Mouse (Mus musculus) heart, adult 2 months (tissue): ENCODE data around the gene Morc3. TPM values are rescaled to one million over a fixed set of nuclear protein-coding genes. Genes with fewer than 3 reads are reported as not detected.
A peak's percentile ranks its signal among the peaks of the same experiment; 100 is the strongest.

Experiments used
- DNase-seq, 2 experiments: peaks; one replicate each; pipeline ENCODE4 v3.0.0; 2021
- H3K27ac ChIP-seq: fragments of 200-600 bp; 2 replicates; pipeline ENCODE4 v1.8.1; 2022
- H3K27me3 ChIP-seq: fragments of 200-500 bp; 2 replicates; pipeline ENCODE4 v1.6.1; 2012; ENCODE audit warnings: mild to moderate bottlenecking, low read length, inconsistent platforms, mixed read lengths; ENCODE audit not compliant: control insufficient read depth, insufficient read depth
- H3K36me3 ChIP-seq: fragments of 200-500 bp; 2 replicates; pipeline ENCODE4 v1.6.1; 2012; ENCODE audit warnings: low read length, inconsistent platforms; ENCODE audit not compliant: control insufficient read depth, insufficient read depth
- H3K4me1 ChIP-seq: fragments of 200-500 bp; 2 replicates; pipeline ENCODE4 v1.6.1; 2011; ENCODE audit warnings: low read length; ENCODE audit not compliant: control insufficient read depth, insufficient read depth
- H3K4me3 ChIP-seq: fragments of 200-600 bp; 2 replicates; pipeline ENCODE4 v1.8.1; 2022
- H3K79me2 ChIP-seq: fragments of 200-500 bp; replicated peaks from 2 replicates; pipeline ENCODE4 v1.6.1; 2012; ENCODE audit warnings: mild to moderate bottlenecking, inconsistent platforms, low read length, moderate library complexity, mixed read lengths; ENCODE audit not compliant: control insufficient read depth, insufficient read depth
- H3K9ac ChIP-seq: fragments of 200-500 bp; 2 replicates; pipeline ENCODE4 v1.6.1; 2012; ENCODE audit warnings: low read depth, mild to moderate bottlenecking, control low read depth, inconsistent platforms, low read length, mixed read lengths
- CTCF ChIP-seq: fragments of 200-600 bp; IDR thresholded peaks from 2 replicates; pipeline ENCODE4 v1.8.1; 2022; ENCODE audit warnings: antibody characterized with exemption, mild to moderate bottlenecking, moderate library complexity
- EP300 ChIP-seq: fragments of 200-500 bp; IDR thresholded peaks from 2 replicates; pipeline ENCODE4 v1.6.1; 2011; ENCODE audit warnings: low read depth, low read length, control low read depth; ENCODE audit not compliant: insufficient read depth
- POLR2A ChIP-seq: fragments of 200-500 bp; IDR thresholded peaks from 2 replicates; pipeline ENCODE4 v1.6.1; 2011; ENCODE audit warnings: mild to moderate bottlenecking, low read depth, low read length, control low read depth; ENCODE audit not compliant: insufficient read depth
- WGBS: fragments of 180-500 bp; shearing (Covaris S2); methylation state at CpG from one replicate; pipeline ENCODE4 v1.1.7; 2018; 5-methylcytosine and 5-hydroxymethylcytosine counted together
- intact Hi-C: fragments of 180-260 bp; cut with DNase I; formaldehyde crosslinking; loops from one replicate; pipeline ENCODE4 v1.15.1; 2025
- polyA plus RNA-seq: library from polyadenylated mRNA; depleted of rRNA; stranded (reverse); fragments of >200 nt; gene quantifications from 2 replicates; pipeline ENCODE4 v1.2.3, GENCODE M21; 2012
- total RNA-seq, 2 experiments: library from RNA; stranded (reverse); gene quantifications; 2 replicates each; pipeline ENCODE4 v1.2.3; 2021

Gene Morc3
- total and polyA plus RNA-seq, 3 experiments = 4.8 to 17.3 (median 15.3) TPM

DNA sequence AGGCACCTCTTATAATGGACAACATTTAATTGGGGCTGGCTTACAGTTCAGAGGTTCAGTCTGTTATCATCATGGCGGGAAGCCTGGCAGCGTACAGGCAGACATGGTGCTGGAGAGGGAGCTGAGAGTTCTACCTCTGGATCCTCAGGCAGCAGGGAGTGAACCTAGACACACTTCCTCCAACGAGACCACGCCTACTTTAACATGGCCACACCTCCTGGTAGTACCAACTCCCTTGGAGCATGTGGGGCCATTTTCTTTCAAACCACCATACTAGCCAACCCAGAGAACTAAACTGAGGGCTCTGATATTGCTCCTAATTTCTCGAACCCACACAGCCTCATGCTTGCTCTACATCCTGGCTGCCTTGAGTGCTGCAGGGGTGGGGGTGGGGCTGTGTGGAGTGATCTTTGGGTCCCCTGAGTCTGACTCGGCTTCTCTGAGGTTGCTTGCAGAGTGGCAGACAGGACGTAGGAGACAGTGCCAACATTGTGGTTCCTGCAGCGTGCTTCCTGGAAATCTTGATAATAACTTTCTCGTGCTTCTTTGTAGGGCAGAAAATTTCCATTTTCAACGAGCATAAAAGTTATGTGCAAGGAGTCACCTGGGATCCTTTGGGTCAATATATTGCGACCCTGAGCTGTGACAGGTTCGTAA is 59.2 kb downstream of the Morc3 start:
- Histone ChIP-seq H3K36me3 (no peaks in the 10 kb centered on the region), H3K27me3 (no peaks in the 10 kb centered on the region), H3K79me2 (no peaks in the 10 kb centered on the region), H3K4me1 (no peaks in the 10 kb centered on the region), H3K27ac (no peak overlapping the region), H3K9ac (no peak overlapping the region), H3K4me3 (no peak overlapping the region)
- intact Hi-C loops = no loop called here
- WGBS = 68% methylated on average over 12 of the region's 12 CpGs
- DNase-seq = no peak
- TF ChIP-seq CTCF (no peak), POLR2A (no peak), EP300 (no peak)

DNA sequence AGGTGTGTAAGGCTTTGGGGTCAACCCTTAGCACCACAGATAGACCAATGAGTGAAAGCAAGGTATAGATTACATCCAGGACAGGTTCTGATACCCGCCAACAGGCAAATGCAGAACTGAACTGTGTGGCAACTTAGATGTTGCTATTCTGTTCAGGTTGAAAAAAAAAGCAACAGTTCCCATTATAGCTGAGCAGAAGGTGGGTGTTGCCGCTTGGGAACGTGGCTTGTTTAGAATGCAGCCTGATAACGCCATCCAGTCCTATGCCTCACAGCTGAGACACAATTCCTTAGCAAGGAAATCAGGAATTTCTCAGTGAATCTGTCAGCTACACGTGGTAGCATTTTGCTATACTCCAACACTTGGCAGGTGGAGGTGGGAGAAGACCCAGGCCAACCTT is 61.4 kb downstream of the Morc3 start:
- intact Hi-C loops = no loop called here
- DNase-seq = no peak
- TF ChIP-seq EP300 = no peak
- Histone ChIP-seq H3K27me3 (no peaks in the 10 kb centered on the region), H3K9ac (no peak overlapping the region), H3K79me2 (no peaks in the 10 kb centered on the region), H3K36me3 (no peaks in the 10 kb centered on the region), H3K4me1 (no peaks in the 10 kb centered on the region), H3K4me3 (no peak overlapping the region), H3K27ac (no peak overlapping the region)
- WGBS = 80% methylated on average over 5 of the region's 5 CpGs

DNA sequence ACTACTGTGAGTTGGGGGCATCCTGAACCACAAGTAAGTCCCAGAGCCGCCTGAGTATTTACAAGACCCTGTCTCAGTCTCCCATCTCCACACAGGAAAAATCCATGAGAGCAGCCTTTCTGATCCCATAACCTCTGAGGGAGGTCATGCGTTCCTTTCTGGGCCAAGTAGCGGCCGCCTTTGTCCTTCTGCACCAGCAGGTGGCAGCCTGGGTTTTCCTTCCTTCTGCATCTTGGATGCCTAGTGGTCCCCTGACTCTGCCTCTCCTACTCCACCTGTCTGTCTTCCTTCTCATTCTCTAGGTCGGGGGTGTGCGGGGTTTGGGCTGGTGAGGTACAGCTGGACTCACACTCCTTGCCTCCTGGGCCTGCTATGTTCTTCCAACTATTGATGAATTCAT is 71.1 kb downstream of the Morc3 start:
- H3K9ac ChIP-seq = no peak overlapping the region
- 88% methylated on average over 6 of the region's 6 CpGs for WGBS
- H3K36me3 ChIP-seq = no peaks in the 10 kb centered on the region
- H3K79me2 ChIP-seq = no peaks in the 10 kb centered on the region
- intact Hi-C loops = no loop called here
- H3K27ac ChIP-seq = no peak overlapping the region
- H3K4me1 ChIP-seq = no peaks in the 10 kb centered on the region
- DNase-seq = no peak
- H3K4me3 ChIP-seq = no peak overlapping the region
- TF ChIP-seq POLR2A (no peak), EP300 (no peak), CTCF (0 out of 2 replicates have a peak, but pooled peaks have one; percentile 3)
- no peaks in the 10 kb centered on the region for H3K27me3 ChIP-seq

DNA sequence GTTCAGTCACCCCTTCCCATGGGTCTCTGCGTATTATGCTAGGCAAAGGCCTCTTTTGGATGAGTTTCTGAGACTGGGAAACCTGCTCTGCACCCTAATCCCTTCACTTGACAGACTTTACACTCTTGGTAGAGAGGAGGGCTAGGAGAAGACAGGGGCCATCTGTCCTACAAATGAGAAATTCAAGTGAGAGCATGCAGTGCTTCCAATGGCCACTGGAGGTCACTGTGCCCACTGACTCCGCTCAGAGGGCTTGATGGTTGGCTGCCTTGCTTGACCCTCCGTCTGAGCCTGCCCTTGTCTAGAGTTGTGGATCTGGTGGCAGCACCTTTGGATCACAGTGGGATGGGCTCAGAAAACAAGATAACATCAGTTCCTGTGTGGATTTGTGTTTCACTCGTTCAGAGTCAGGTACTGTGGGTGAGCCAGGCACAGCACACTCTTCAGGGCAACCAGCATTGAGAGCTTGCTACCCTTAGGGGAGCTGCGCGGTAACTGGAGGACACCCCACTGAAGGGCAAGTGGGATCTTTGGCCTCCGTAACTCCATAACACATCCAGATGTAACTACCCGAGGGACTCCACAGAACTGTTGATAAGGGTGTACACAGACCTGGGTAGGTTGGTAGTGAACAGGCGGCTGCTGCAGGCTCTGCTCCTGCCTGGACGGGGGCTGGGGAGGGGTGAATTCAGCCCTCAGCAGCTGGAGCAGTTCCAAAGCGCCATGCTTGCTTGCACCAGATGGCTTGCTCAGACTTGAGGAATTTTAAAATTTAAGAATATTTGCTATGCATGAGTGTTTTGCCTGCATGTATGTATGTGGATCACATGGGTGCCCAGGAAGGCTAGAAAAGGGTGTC is 74.5 kb downstream of the Morc3 start:
- peak; percentile 39 to 67 for DNase-seq
- H3K27ac ChIP-seq = no peak overlapping the region
- no peaks in the 10 kb centered on the region for H3K27me3 ChIP-seq
- no peaks in the 10 kb centered on the region for H3K79me2 ChIP-seq
- H3K4me1 ChIP-seq = no peaks in the 10 kb centered on the region
- no peak for TF ChIP-seq POLR2A
- TF ChIP-seq CTCF = peak; percentile 94
- intact Hi-C loops = no loop called here
- H3K36me3 ChIP-seq = no peaks in the 10 kb centered on the region
- no peak overlapping the region for H3K9ac ChIP-seq
- WGBS = 66% methylated on average over 11 of the region's 11 CpGs
- H3K4me3 ChIP-seq = no peak overlapping the region

DNA sequence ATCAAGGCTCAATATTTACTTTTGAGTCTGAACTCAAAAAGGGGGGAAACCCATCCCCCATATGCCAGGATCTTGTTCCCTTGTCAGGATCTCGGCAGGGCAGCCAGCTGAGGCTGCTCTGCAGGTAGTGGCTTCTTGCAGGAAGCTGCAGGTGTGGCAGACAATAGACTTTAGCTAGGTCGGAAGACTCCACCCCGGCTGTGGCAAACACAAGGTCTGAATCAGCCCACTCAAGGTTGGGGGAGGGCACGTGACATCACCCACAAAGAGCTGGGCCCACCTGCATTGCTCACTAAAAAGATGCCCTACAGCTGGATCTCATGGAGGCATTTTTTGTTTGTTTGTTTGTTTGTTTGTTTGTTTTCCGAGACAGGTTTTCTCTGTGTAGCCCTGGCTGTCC is 75.8 kb downstream of the Morc3 start:
- intact Hi-C loops = no loop called here
- no peak for DNase-seq
- no peak for TF ChIP-seq CTCF
- TF ChIP-seq POLR2A = no peak
- no peak for TF ChIP-seq EP300
- WGBS = 88% methylated on average over 5 of the region's 5 CpGs
- Histone ChIP-seq H3K9ac (no peak overlapping the region), H3K27ac (no peak overlapping the region), H3K4me1 (no peaks in the 10 kb centered on the region), H3K27me3 (no peaks in the 10 kb centered on the region), H3K36me3 (no peaks in the 10 kb centered on the region), H3K4me3 (no peak overlapping the region), H3K79me2 (no peaks in the 10 kb centered on the region)

DNA sequence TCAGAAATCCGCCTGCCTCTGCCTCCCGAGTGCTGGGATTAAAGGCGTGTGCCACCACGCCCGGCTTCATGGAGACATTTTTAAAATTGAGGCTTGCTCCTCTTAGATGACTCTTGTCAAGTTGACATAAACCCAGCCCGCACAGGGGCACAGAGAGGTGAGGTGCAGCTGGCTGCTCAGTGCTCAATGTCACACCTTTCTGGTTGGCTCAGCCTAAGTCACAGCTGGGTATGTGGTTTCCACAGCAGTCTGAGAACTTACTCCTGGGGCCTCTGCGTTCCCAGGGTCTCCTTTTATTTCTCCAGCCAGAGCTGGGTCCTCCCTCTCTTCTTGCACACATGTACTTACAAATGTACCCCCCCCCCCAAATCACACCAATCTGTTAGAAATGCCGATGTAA is 76.3 kb downstream of the Morc3 start:
- no peak overlapping the region for H3K27ac ChIP-seq
- intact Hi-C loops = no loop called here
- TF ChIP-seq CTCF (no peak), EP300 (no peak), POLR2A (no peak)
- DNase-seq = no peak
- no peak overlapping the region for H3K9ac ChIP-seq
- whole genome bisulfite sequencing = 92% methylated on average over 8 of the region's 8 CpGs
- H3K4me3 ChIP-seq = no peak overlapping the region
- H3K4me1 ChIP-seq = no peaks in the 10 kb centered on the region
- no peaks in the 10 kb centered on the region for H3K79me2 ChIP-seq
- no peaks in the 10 kb centered on the region for H3K36me3 ChIP-seq
- no peaks in the 10 kb centered on the region for H3K27me3 ChIP-seq
